Mouse (Mus musculus) cerebellum, adult (tissue): ENCODE measurements around the gene Fxyd1.

Experiments
- ATAC-seq: cut with Nextera tagmentation; 2 replicates; pipeline ENCODE4 v1.9.2; 2017; ENCODE audit warnings: mild to moderate bottlenecking, moderate library complexity, mixed read lengths; ENCODE audit not compliant: insufficient number of reproducible peaks, low FRiP score, low TSS enrichment

Gene Fxyd1

GRCm38 (mm10) chr7:31053882-31054447 is 3.0 kb downstream of the Fxyd1 start:
- no peak for ATAC-seq

- ATAC-seq = no peak
These were observed 4.2 kb downstream of the Fxyd1 start for GRCm38 (mm10) chr7:31052636-31053434.

- no peak for ATAC-seq
These were observed 4.8 kb downstream of the Fxyd1 start for GRCm38 (mm10) chr7:31052251-31052635.

- ATAC-seq = no peak
These were observed 5.5 kb downstream of the Fxyd1 start, which contains the start of gene Fxyd7 for GRCm38 (mm10) chr7:31051321-31052021. Gene Fxyd7 (minus strand): TSS chr7:31051467.

GRCm38 (mm10) chr7:31050921-31051320 is 6.1 kb downstream of the Fxyd1 start:
- no peak for ATAC-seq

- ATAC-seq = no peak
These were observed 6.5 kb downstream of the Fxyd1 start for GRCm38 (mm10) chr7:31050487-31050886.

GRCm38 (mm10) chr7:31049846-31050281 is 7.1 kb downstream of the Fxyd1 start:
- ATAC-seq = no peak

GRCm38 (mm10) chr7:31049135-31049845 is 7.7 kb downstream of the Fxyd1 start:
- ATAC-seq = no peak

- ATAC-seq = no peak
These were observed 14.5 kb downstream of the Fxyd1 start, which contains the start of gene Fxyd5 for GRCm38 (mm10) chr7:31042431-31042910. Gene Fxyd5 (minus strand): TSS chr7:31042481.

GRCm38 (mm10) chr7:31041662-31042315 is 15.2 kb downstream of the Fxyd1 start:
- ATAC-seq = no peak

- no peak for ATAC-seq
These were observed 16.0 kb downstream of the Fxyd1 start for GRCm38 (mm10) chr7:31041023-31041407.

GRCm38 (mm10) chr7:31040281-31041022 is 16.5 kb downstream of the Fxyd1 start:
- ATAC-seq = no peak

- ATAC-seq = no peak
These were observed 18.0 kb downstream of the Fxyd1 start for GRCm38 (mm10) chr7:31039011-31039410.

- no peak for ATAC-seq
These were observed 19.3 kb downstream of the Fxyd1 start for GRCm38 (mm10) chr7:31037675-31038074.

- no peak for ATAC-seq
These were observed 20.1 kb downstream of the Fxyd1 start for GRCm38 (mm10) chr7:31036917-31037316.

- ATAC-seq = no peak
These were observed 21.7 kb downstream of the Fxyd1 start for GRCm38 (mm10) chr7:31035291-31035690.

- no peak for ATAC-seq
These were observed 22.2 kb downstream of the Fxyd1 start for GRCm38 (mm10) chr7:31034789-31035188.

GRCm38 (mm10) chr7:31033409-31034165 is 23.4 kb downstream of the Fxyd1 start:
- ATAC-seq = no peak

GRCm38 (mm10) chr7:31031731-31032130 is 25.3 kb downstream of the Fxyd1 start:
- ATAC-seq = no peak
